Mouse (Mus musculus): ENCODE measurements around the gene Abl1.

Abl1 gene

GRCm38 (mm10) chr2:31689045-31689444 is 869 bp downstream of the Abl1 start:
- no peak for DNase-seq (ENCODE audit: low spot score in 2 of 2)

- DNase-seq (ENCODE audit: low spot score in 2 of 2), result no peak
These were observed 1.9 kb downstream of the Abl1 start for GRCm38 (mm10) chr2:31690063-31690462.

- no peak for DNase-seq (ENCODE audit: low spot score in 2 of 2)
These were observed 10.0 kb downstream of the Abl1 start for GRCm38 (mm10) chr2:31698209-31698608.

GRCm38 (mm10) chr2:31700545-31701446 is 12.6 kb downstream of the Abl1 start:
- DNase-seq (ENCODE audit: low spot score in 2 of 2), result no peak

- no peak for DNase-seq (ENCODE audit: low spot score in 2 of 2)
These were observed 15.1 kb downstream of the Abl1 start for GRCm38 (mm10) chr2:31703226-31703625.

- DNase-seq (ENCODE audit: low spot score in 2 of 2), result no peak
These were observed 17.7 kb downstream of the Abl1 start for GRCm38 (mm10) chr2:31705914-31706313.

- DNase-seq (ENCODE audit: low spot score in 2 of 2), result no peak
These were observed 18.4 kb downstream of the Abl1 start for GRCm38 (mm10) chr2:31706531-31706930.

GRCm38 (mm10) chr2:31712716-31713115 is 24.5 kb downstream of the Abl1 start:
- no peak for DNase-seq (ENCODE audit: low spot score in 2 of 2)

GRCm38 (mm10) chr2:31713813-31714212 is 25.6 kb downstream of the Abl1 start:
- DNase-seq (ENCODE audit: low spot score in 2 of 2), result no peak

- DNase-seq (ENCODE audit: low spot score in 2 of 2), result no peak
These were observed 26.6 kb downstream of the Abl1 start for GRCm38 (mm10) chr2:31714780-31715179.

GRCm38 (mm10) chr2:31715985-31716384 is 27.8 kb downstream of the Abl1 start:
- DNase-seq (ENCODE audit: low spot score in 2 of 2), result no peak

- DNase-seq (ENCODE audit: low spot score in 2 of 2), result no peak
These were observed 31.2 kb downstream of the Abl1 start for GRCm38 (mm10) chr2:31719202-31719880.

GRCm38 (mm10) chr2:31719944-31720343 is 31.8 kb downstream of the Abl1 start:
- DNase-seq (ENCODE audit: low spot score in 2 of 2), result no peak

- no peak for DNase-seq (ENCODE audit: low spot score in 2 of 2)
These were observed 32.6 kb downstream of the Abl1 start for GRCm38 (mm10) chr2:31720783-31721182.

GRCm38 (mm10) chr2:31724730-31725490 is 36.7 kb downstream of the Abl1 start:
- DNase-seq (ENCODE audit: low spot score in 2 of 2), result no peak

- no peak for DNase-seq (ENCODE audit: low spot score in 2 of 2)
These were observed 39.6 kb downstream of the Abl1 start for GRCm38 (mm10) chr2:31727576-31728277.

GRCm38 (mm10) chr2:31730640-31731039 is 42.5 kb downstream of the Abl1 start:
- DNase-seq (ENCODE audit: low spot score in 2 of 2), result no peak

- DNase-seq (ENCODE audit: low spot score in 2 of 2), result no peak
These were observed 44.3 kb downstream of the Abl1 start for GRCm38 (mm10) chr2:31732497-31732896.

- DNase-seq (ENCODE audit: low spot score in 2 of 2), result no peak
These were observed 45.4 kb downstream of the Abl1 start for GRCm38 (mm10) chr2:31733558-31733957.

- no peak for DNase-seq (ENCODE audit: low spot score in 2 of 2)
These were observed 50.9 kb downstream of the Abl1 start for GRCm38 (mm10) chr2:31739041-31739440.

GRCm38 (mm10) chr2:31741728-31742127 is 53.6 kb downstream of the Abl1 start:
- no peak for DNase-seq (ENCODE audit: low spot score in 2 of 2)

- DNase-seq (ENCODE audit: low spot score in 2 of 2), result no peak
These were observed 54.0 kb downstream of the Abl1 start for GRCm38 (mm10) chr2:31742134-31742533.

Data from urinary bladder, postnatal 4 days (tissue).